Mouse (Mus musculus) c-Kit-positive CD71-negative TER-119-negative erythroid progenitor cells, embryonic 14.5 days (primary cell): ENCODE data around the gene Slc5a10.
"Not testable (repeated sequence)": the region's sequence is repeated elsewhere in the genome, so short reads cannot be mapped to it uniquely, and the experiment has no call there.

Source experiments
- DNase-seq: peaks from one replicate; pipeline ENCODE4 v3.0.0-alpha.2; 2013; ENCODE audit warnings: low read depth

Slc5a10 gene

GRCm38 (mm10) chr11:61647956-61648748, 72.5 kb downstream of the Slc5a10 start:
- no peak for DNase-seq

GRCm38 (mm10) chr11:61647110-61647910, 73.3 kb downstream of the Slc5a10 start:
- DNase-seq, result no peak

GRCm38 (mm10) chr11:61646499-61647039, 74.1 kb downstream of the Slc5a10 start:
- DNase-seq, result no peak

- no peak for DNase-seq
Observed at GRCm38 (mm10) chr11:61645357-61645857, 75.2 kb downstream of the Slc5a10 start.

GRCm38 (mm10) chr11:61644576-61645326, 75.9 kb downstream of the Slc5a10 start:
- no peak for DNase-seq

GRCm38 (mm10) chr11:61643184-61643961, 77.3 kb downstream of the Slc5a10 start:
- no peak for DNase-seq

GRCm38 (mm10) chr11:61642106-61642505, 78.5 kb downstream of the Slc5a10 start:
- no peak for DNase-seq

- not testable (repeated sequence) for DNase-seq
Observed at GRCm38 (mm10) chr11:61640585-61640984, 80.0 kb downstream of the Slc5a10 start.

- no peak for DNase-seq
Observed at GRCm38 (mm10) chr11:61639601-61640177, 80.9 kb downstream of the Slc5a10 start.

GRCm38 (mm10) chr11:61638764-61639536, 81.7 kb downstream of the Slc5a10 start:
- no peak for DNase-seq

GRCm38 (mm10) chr11:61637856-61638255, 82.8 kb downstream of the Slc5a10 start:
- no peak for DNase-seq

GRCm38 (mm10) chr11:61637413-61637812, 83.2 kb downstream of the Slc5a10 start:
- no peak for DNase-seq

GRCm38 (mm10) chr11:61636309-61636708, 84.3 kb downstream of the Slc5a10 start:
- not testable (repeated sequence) for DNase-seq

GRCm38 (mm10) chr11:61629621-61630020, 91.0 kb downstream of the Slc5a10 start:
- no peak for DNase-seq

GRCm38 (mm10) chr11:61626509-61626908, 94.1 kb downstream of the Slc5a10 start:
- DNase-seq, result no peak

- DNase-seq, result no peak
Observed at GRCm38 (mm10) chr11:61625136-61625535, 95.5 kb downstream of the Slc5a10 start.
